Comparison of ENCODE assay signal across 8 mouse cellular contexts in the genomic region with DNA sequence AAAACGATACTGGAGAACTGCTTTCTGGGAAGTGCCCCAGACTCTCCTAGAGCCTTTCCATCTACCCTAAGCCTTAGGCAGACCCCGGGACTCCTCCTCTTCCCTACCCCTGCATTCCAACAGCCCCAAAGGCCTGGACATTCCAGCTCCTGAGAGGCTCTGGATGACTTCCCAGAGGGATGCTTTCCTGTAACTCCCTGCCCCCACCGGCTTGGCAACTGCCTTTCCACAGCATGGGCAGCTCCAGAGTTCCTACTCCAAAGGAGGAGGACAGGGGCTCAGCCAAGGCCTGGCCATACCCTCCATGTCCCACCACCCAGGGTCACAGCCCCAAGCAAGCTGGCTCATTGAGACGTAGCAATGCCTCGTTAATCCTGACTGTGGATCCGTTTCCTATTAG. TPM values are rescaled to one million over a fixed set of nuclear protein-coding genes. Genes with fewer than 3 reads are reported as not detected.
DNase-seq lines count a peak whose midpoint lies in the region; ATAC-seq lines count a peak whose summit lies in the region.

No protein-coding gene starts in this region.

- 0 out of 2 replicates have a peak overlapping the region, but pooled peaks have one; percentile 25 for H3K27ac ChIP-seq in midbrain, embryonic 12.5 days (replicated peaks)
- no peak overlapping the region; the same call in 1 of the 2 replicates for H3K27ac ChIP-seq in midbrain, embryonic 16.5 days (ENCODE audit: low read length)
- peak overlapping the region; percentile 61 for H3K27ac ChIP-seq in intestine, embryonic 16.5 days (ENCODE audit: low read length)

- H3K9me3 ChIP-seq in midbrain, embryonic 12.5 days: no peaks in the 10 kb centered on the region
- H3K9me3 ChIP-seq in midbrain, embryonic 16.5 days (replicated peaks; ENCODE audit: control insufficient read depth, low read length, poor library complexity, severe bottlenecking): no peaks in the 10 kb centered on the region
- H3K9me3 ChIP-seq in intestine, embryonic 16.5 days (ENCODE audit: control insufficient read depth, low read length): no peaks in the 10 kb centered on the region

- WGBS in midbrain, embryonic 12.5 days: 44% methylated on average over 6 of the region's 6 CpGs
- WGBS in midbrain, embryonic 16.5 days: 41% methylated on average over 6 of the region's 6 CpGs
- WGBS in intestine, embryonic 16.5 days: 53% methylated on average over 6 of the region's 6 CpGs

- peaks cover 68% of the 10 kb centered on the region for H3K36me3 ChIP-seq in midbrain, embryonic 12.5 days
- peaks cover 13% of the 10 kb centered on the region for H3K36me3 ChIP-seq in midbrain, embryonic 16.5 days (ENCODE audit: control insufficient read depth, insufficient read depth, low read length)
- peaks cover 14% of the 10 kb centered on the region for H3K36me3 ChIP-seq in intestine, embryonic 16.5 days (ENCODE audit: control insufficient read depth, insufficient read depth, low read length)

- no peak overlapping the region for H3K4me2 ChIP-seq in midbrain, embryonic 12.5 days (replicated peaks)
- no peak overlapping the region for H3K4me2 ChIP-seq in midbrain, embryonic 16.5 days (ENCODE audit: low read length)
- no peak overlapping the region for H3K4me2 ChIP-seq in intestine, embryonic 16.5 days (ENCODE audit: low read depth, low read length)

- peaks cover 52% of the 10 kb centered on the region for H3K4me1 ChIP-seq in midbrain, embryonic 12.5 days
- peaks cover 20% of the 10 kb centered on the region for H3K4me1 ChIP-seq in midbrain, embryonic 16.5 days (ENCODE audit: control insufficient read depth, insufficient read depth, low read length)
- peaks cover 53% of the 10 kb centered on the region for H3K4me1 ChIP-seq in intestine, embryonic 16.5 days (ENCODE audit: control insufficient read depth, insufficient read depth, low read length)

- H3K4me3 ChIP-seq in midbrain, embryonic 12.5 days: no peak overlapping the region
- no peak overlapping the region for H3K4me3 ChIP-seq in midbrain, embryonic 16.5 days (ENCODE audit: low read depth, low read length)
- H3K4me3 ChIP-seq in intestine, embryonic 16.5 days (ENCODE audit: low read length): no peak overlapping the region

- H3K9ac ChIP-seq in midbrain, embryonic 12.5 days (replicated peaks): no peak overlapping the region
- H3K9ac ChIP-seq in midbrain, embryonic 16.5 days (ENCODE audit: low read depth, low read length): no peak overlapping the region
- no peak overlapping the region for H3K9ac ChIP-seq in intestine, embryonic 16.5 days (ENCODE audit: low read depth, low read length)

- peak; percentile 67 to 79 for DNase-seq in cerebellum, postnatal 10 days
- DNase-seq in cerebellum, adult 11-12 months: no peak
- DNase-seq in lung, postnatal 14 days: peak; percentile 85
- DNase-seq in spleen, postnatal 14 days (ENCODE audit: low spot score in 2 of 2): no peak
- DNase-seq in right cerebral cortex, adult 2 months (ENCODE audit: low spot score in 2 of 2): no peak

- H3K27me3 ChIP-seq in midbrain, embryonic 12.5 days: no peaks in the 10 kb centered on the region
- no peaks in the 10 kb centered on the region for H3K27me3 ChIP-seq in midbrain, embryonic 16.5 days (ENCODE audit: control insufficient read depth, insufficient read depth, low read depth, low read length)
- no peaks in the 10 kb centered on the region for H3K27me3 ChIP-seq in intestine, embryonic 16.5 days (replicated peaks; ENCODE audit: control insufficient read depth, insufficient read depth, low read length)

- no peak for ATAC-seq in midbrain, embryonic 12.5 days (ENCODE audit: low FRiP score, low read depth)
- no peak for ATAC-seq in midbrain, embryonic 16.5 days
- 0 out of 2 replicates have a peak, but pooled peaks have one; percentile 1 for ATAC-seq in intestine, embryonic 16.5 days

RNA-seq across cellular contexts. Expression of a gene that starts 21.2 kb away (rescaled TPM):
- 113 and 123 TPM in 2 replicates for polyA plus RNA-seq in midbrain, embryonic 12.5 days (2016; fragmentation: Nextera tagmentation; extraction: Ambion mirVana)
- 78.9 and 85.5 TPM in 2 replicates for polyA plus RNA-seq in midbrain, embryonic 16.5 days (2015; fragmentation: Nextera tagmentation; extraction: Ambion mirVana)
- 45.8 and 54.8 TPM in 2 replicates for polyA plus RNA-seq in intestine, embryonic 16.5 days (2015; fragmentation: Nextera tagmentation; extraction: Ambion mirVana)

Comparison
In these comparisons a context has a peak if more than half of its experiments do, and no peak if none do; other contexts are left out.
1. DNase-seq: peak in cerebellum, postnatal 10 days (2 of 2) and lung, postnatal 14 days (single experiment); none in cerebellum, adult 11-12 months (single experiment), spleen, postnatal 14 days (0 of 2) and right cerebral cortex, adult 2 months (0 of 2).